Mouse (Mus musculus) liver, postnatal 0 days (tissue): ENCODE measurements around the gene Upf3b.

Source experiments
- CTCF ChIP-seq: sonication (generic); IDR thresholded peaks from 2 replicates; pipeline ENCODE4 v1.5.1; 2016; ENCODE audit warnings: antibody characterized with exemption, low read depth
- EP300 ChIP-seq: IDR thresholded peaks from 2 replicates; pipeline ENCODE4 v1.6.1; 2016; ENCODE audit warnings: antibody characterized with exemption, low read depth, mild to moderate bottlenecking

GRCm38 (mm10) chrX:37103826-37104225 is 6.3 kb downstream of the Upf3b start:
- TF ChIP-seq EP300 (no peak), CTCF (peak; percentile 55)
